Mouse (Mus musculus): ENCODE results near the gene Ccdc138.
A peak's percentile ranks its signal among the peaks of the same experiment; 100 is the strongest.

DNA sequence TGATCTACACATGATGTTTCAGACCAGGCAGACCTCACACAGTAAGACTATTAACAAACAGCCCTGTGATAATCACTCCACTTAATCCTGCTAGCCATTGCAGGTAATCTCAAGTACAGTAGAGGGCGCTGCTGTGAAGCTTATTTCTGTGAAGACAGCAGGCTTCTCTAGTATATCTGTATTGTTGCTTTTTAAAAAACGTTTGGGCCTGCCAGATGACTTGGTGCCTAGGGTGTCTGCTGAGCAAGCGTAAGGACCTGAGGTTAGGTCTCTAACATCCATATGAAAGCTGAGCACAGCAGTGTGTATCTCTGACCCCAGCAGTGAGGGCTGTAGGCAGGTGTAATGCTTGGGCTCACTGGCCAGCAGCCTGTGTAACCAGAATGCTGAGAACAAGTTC, 62.2 kb downstream of the Ccdc138 start:
- TF ChIP-seq EP300 (IDR thresholded peaks at IDR 0.05) (no peak), CTCF (IDR thresholded peaks at IDR 0.05) (peak; percentile 82)
